ENCODE assay signal across 8 mouse cellular contexts in genomic region chr17:17392863-17393262, GRCm38 (mm10). TPM values are rescaled to one million over a fixed set of nuclear protein-coding genes. Genes with fewer than 3 reads are reported as not detected.
DNase-seq lines count a peak whose midpoint lies in the region; ATAC-seq and TF ChIP-seq lines count a peak whose summit lies in the region.

No protein-coding gene starts in this region.

- DNase-seq in hindbrain, embryonic 10.5 days (ENCODE audit: low spot score): no peak
- DNase-seq in MEL (ENCODE audit: low read depth, low spot score): no peak
- no peak for DNase-seq in forebrain, postnatal 0 days
- DNase-seq in lung, postnatal 10 days: peak; percentile 6
- DNase-seq in spleen, adult 12 weeks (ENCODE audit: low spot score): no peak

- peaks cover 22% of the 10 kb centered on the region for H3K36me3 ChIP-seq in hindbrain, embryonic 12.5 days
- peaks cover 69% of the 10 kb centered on the region for H3K36me3 ChIP-seq in hindbrain, embryonic 10.5 days
- H3K36me3 ChIP-seq in MEL (ENCODE audit: control insufficient read depth in 1 of 2, insufficient read depth in 2 of 2, low read length in 2 of 2): peaks cover 10 to 13% of the 10 kb centered on the region in 2 experiments
- peaks cover 21% of the 10 kb centered on the region for H3K36me3 ChIP-seq in forebrain, postnatal 0 days (ENCODE audit: insufficient read depth)

- no peak for TF ChIP-seq EP300 in MEL (IDR thresholded peaks at IDR 0.05; ENCODE audit: low read depth in 1 of 2, low read length in 2 of 2)

- TF ChIP-seq POLR2A in MEL (IDR thresholded peaks at IDR 0.05; ENCODE audit: control insufficient read depth in 1 of 2, insufficient read depth in 1 of 2, low read depth in 1 of 2, low read length in 2 of 2, poor library complexity in 1 of 2): no peak

- no peak overlapping the region for H3K4me3 ChIP-seq in hindbrain, embryonic 12.5 days
- no peak overlapping the region for H3K4me3 ChIP-seq in hindbrain, embryonic 10.5 days
- no peak overlapping the region for H3K4me3 ChIP-seq in MEL (ENCODE audit: control insufficient read depth in 1 of 2, insufficient read depth in 1 of 2, low read depth in 2 of 2, low read length in 2 of 2)
- no peak overlapping the region for H3K4me3 ChIP-seq in forebrain, postnatal 0 days (ENCODE audit: low read depth, low read length)

- TF ChIP-seq CTCF in MEL (IDR thresholded peaks at IDR 0.05 in 2 of 3, conservative IDR thresholded peaks at IDR 0.05 in 1 of 3; ENCODE audit: control insufficient read depth in 1 of 3, insufficient read depth in 1 of 3, low read depth in 2 of 3, low read length in 3 of 3, poor library complexity in 1 of 3, severe bottlenecking in 1 of 3): peak in 2 of 3 experiments; percentile 12 to 45; a peak in 2 of 6 replicates
- TF ChIP-seq CTCF in forebrain, postnatal 0 days (IDR thresholded peaks at IDR 0.05; ENCODE audit: low read depth): peak; percentile 49

- H3K79me2 ChIP-seq in MEL (ENCODE audit: control insufficient read depth, insufficient read depth, low read length, poor library complexity): peaks cover 4% of the 10 kb centered on the region; the same call in 1 of the 2 replicates

- peak; percentile 24 for TF ChIP-seq RAD21 in MEL (IDR thresholded peaks at IDR 0.05; ENCODE audit: low read depth, low read length)

- H3K27me3 ChIP-seq in hindbrain, embryonic 12.5 days: no peaks in the 10 kb centered on the region
- H3K27me3 ChIP-seq in hindbrain, embryonic 10.5 days (ENCODE audit: insufficient read depth, poor library complexity, severe bottlenecking): no peaks in the 10 kb centered on the region
- no peaks in the 10 kb centered on the region for H3K27me3 ChIP-seq in MEL (ENCODE audit: control insufficient read depth in 1 of 2, insufficient read depth in 2 of 2, low read length in 2 of 2)
- no peaks in the 10 kb centered on the region for H3K27me3 ChIP-seq in forebrain, postnatal 0 days (ENCODE audit: insufficient read depth, low read length)

- no peak overlapping the region for H3K9ac ChIP-seq in hindbrain, embryonic 12.5 days
- no peak overlapping the region for H3K9ac ChIP-seq in MEL (ENCODE audit: control insufficient read depth, low read depth, low read length, poor library complexity, severe bottlenecking)
- no peak overlapping the region for H3K9ac ChIP-seq in forebrain, postnatal 0 days

- no peaks in the 10 kb centered on the region for H3K9me3 ChIP-seq in hindbrain, embryonic 12.5 days (replicated peaks)
- H3K9me3 ChIP-seq in hindbrain, embryonic 10.5 days: no peaks in the 10 kb centered on the region
- H3K9me3 ChIP-seq in MEL (replicated peaks; ENCODE audit: insufficient read depth, low read length): no peaks in the 10 kb centered on the region
- no peaks in the 10 kb centered on the region for H3K9me3 ChIP-seq in forebrain, postnatal 0 days (ENCODE audit: low read length)

- no peak overlapping the region for H3K4me2 ChIP-seq in hindbrain, embryonic 12.5 days (replicated peaks)
- H3K4me2 ChIP-seq in forebrain, postnatal 0 days (ENCODE audit: low read depth): no peak overlapping the region

- H3K4me1 ChIP-seq in hindbrain, embryonic 12.5 days: no peaks in the 10 kb centered on the region
- no peaks in the 10 kb centered on the region; the same call in 1 of the 2 replicates for H3K4me1 ChIP-seq in hindbrain, embryonic 10.5 days (replicated peaks)
- peaks cover 3 to 11% of the 10 kb centered on the region in 2 experiments for H3K4me1 ChIP-seq in MEL (ENCODE audit: control insufficient read depth in 1 of 2, insufficient read depth in 2 of 2, low read length in 2 of 2)
- no peaks in the 10 kb centered on the region for H3K4me1 ChIP-seq in forebrain, postnatal 0 days (ENCODE audit: insufficient read depth)

- H3K27ac ChIP-seq in hindbrain, embryonic 12.5 days: no peak overlapping the region
- H3K27ac ChIP-seq in hindbrain, embryonic 10.5 days: no peak overlapping the region
- no peak overlapping the region for H3K27ac ChIP-seq in MEL (ENCODE audit: control insufficient read depth, low read depth, low read length)
- H3K27ac ChIP-seq in forebrain, postnatal 0 days (ENCODE audit: low read depth, low read length): no peak overlapping the region; the same call in 1 of the 2 replicates

- 68% methylated on average over 7 of the region's 7 CpGs for WGBS in hindbrain, embryonic 12.5 days
- 66% methylated on average over 7 of the region's 7 CpGs for WGBS in hindbrain, embryonic 10.5 days
- 54% methylated on average over 7 of the region's 7 CpGs for WGBS in forebrain, postnatal 0 days

- ATAC-seq in hindbrain, embryonic 12.5 days (ENCODE audit: low FRiP score): peak; percentile 55; the same call in 1 of the 2 replicates
- peak; percentile 25 for ATAC-seq in forebrain, postnatal 0 days
- no peak for ATAC-seq in monocyte, adult 5-6 weeks (replicated peaks; ENCODE audit: insufficient number of reproducible peaks, low FRiP score, low TSS enrichment, poor library complexity, severe bottlenecking)
- no peak; the same call in 1 of the 2 replicates for ATAC-seq in megakaryocyte-erythroid progenitor cell, adult 5-6 weeks (replicated peaks; ENCODE audit: low FRiP score, low TSS enrichment, poor library complexity, severe bottlenecking)

TF ChIP-seq in MEL, 35 proteins besides CTCF, POLR2A, EP300 and RAD21:
- TF ChIP-seq MEF2A (IDR thresholded peaks at IDR 0.05; ENCODE audit: extremely low read depth, insufficient replicate concordance, low read depth, low read length, poor library complexity, severe bottlenecking) (no peak), ELF1 (IDR thresholded peaks at IDR 0.05; ENCODE audit: low read depth, low read length) (no peak), SMC3 (IDR thresholded peaks at IDR 0.05; ENCODE audit: low read depth, low read length) (peak; percentile 28; the same call in 1 of the 2 replicates)

RNA-seq across cellular contexts. Expression of gene Lix1, which starts 9.6 kb away (rescaled TPM):
- 18.6 and 18.9 TPM in 2 replicates for polyA plus RNA-seq in hindbrain, embryonic 12.5 days (2016; fragmentation: Nextera tagmentation; extraction: Ambion mirVana)
- polyA plus RNA-seq in hindbrain, embryonic 10.5 days (2016; fragmentation: Nextera tagmentation; extraction: Ambion mirVana): 31.6 and 55.2 TPM in 2 replicates
- not detected in 2 replicates for total RNA-seq in MEL (2012; rRNA removed)
- not detected for polyA plus RNA-seq in MEL (2012; ENCODE audit: insufficient read depth in 1 of 2, insufficient read length in 2 of 2, low read depth in 1 of 2, low replicate concordance in 2 of 2, missing spikeins in 1 of 2)
- total RNA-seq in forebrain, postnatal 0 days (2014; rRNA removed): 27.5 and 45.4 TPM in 2 replicates
- polyA plus RNA-seq in forebrain, postnatal 0 days (2015; fragmentation: Nextera tagmentation; extraction: Ambion mirVana): 25.1 and 33.0 TPM in 2 replicates
- total RNA-seq in monocyte, adult 5-6 weeks (2017): not detected in 3 replicates
- total RNA-seq in megakaryocyte-erythroid progenitor cell, adult 5-6 weeks (2014; fragmentation: Nextera tagmentation): not detected in 2 replicates
- not detected in 2 replicates for total RNA-seq in megakaryocyte-erythroid progenitor cell, adult 5-6 weeks (2017)

RNA-seq across cellular contexts. Expression of gene Riok2, which starts 18.8 kb away (rescaled TPM):
- polyA plus RNA-seq in hindbrain, embryonic 12.5 days (2016; fragmentation: Nextera tagmentation; extraction: Ambion mirVana): 26.7 and 27.5 TPM in 2 replicates
- 25.9 and 26.4 TPM in 2 replicates for polyA plus RNA-seq in hindbrain, embryonic 10.5 days (2016; fragmentation: Nextera tagmentation; extraction: Ambion mirVana)
- total RNA-seq in MEL (2012; rRNA removed): 45.3 and 47.3 TPM in 2 replicates
- polyA plus RNA-seq in MEL (2012; ENCODE audit: insufficient read depth in 1 of 2, insufficient read length in 2 of 2, low read depth in 1 of 2, low replicate concordance in 2 of 2, missing spikeins in 1 of 2): 10 to 100 TPM in 1 of 2 experiments, not detected in 1; 43.3 TPM
- 30.6 and 31.0 TPM in 2 replicates for total RNA-seq in forebrain, postnatal 0 days (2014; rRNA removed)
- polyA plus RNA-seq in forebrain, postnatal 0 days (2015; fragmentation: Nextera tagmentation; extraction: Ambion mirVana): 14.6 and 16.2 TPM in 2 replicates
- total RNA-seq in monocyte, adult 5-6 weeks (2017): 18.5 to 39.8 TPM (median 21.4 TPM) in 3 replicates
- 40.4 and 47.6 TPM in 2 replicates for total RNA-seq in megakaryocyte-erythroid progenitor cell, adult 5-6 weeks (2014; fragmentation: Nextera tagmentation)
- 81.0 and 88.3 TPM in 2 replicates for total RNA-seq in megakaryocyte-erythroid progenitor cell, adult 5-6 weeks (2017)

Comparison
In these comparisons a context has a peak if more than half of its experiments do, and no peak if none do; other contexts are left out.
1. ATAC-seq: peak in hindbrain, embryonic 12.5 days (single experiment) and forebrain, postnatal 0 days (single experiment); none in monocyte, adult 5-6 weeks (single experiment) and megakaryocyte-erythroid progenitor cell, adult 5-6 weeks (single experiment).
2. RNA of gene Lix1, which starts 9.6 kb away (total RNA-seq): 27.5 to 45.4 TPM in forebrain, postnatal 0 days; not detected in MEL, not detected in monocyte, adult 5-6 weeks and not detected in megakaryocyte-erythroid progenitor cell, adult 5-6 weeks; every median in the first group is over 10 times any median in the second.